Mouse (Mus musculus) megakaryocyte, embryonic 14.5 days (primary cell): ENCODE results near the gene Carmil2.

Experiments
- FLI1 ChIP-seq: IDR thresholded peaks from 2 replicates; pipeline ENCODE4 v1.6.1; 2012; ENCODE audit warnings: low read length, inconsistent platforms, mixed read lengths
- GATA1 ChIP-seq: IDR thresholded peaks from 3 replicates; pipeline ENCODE4 v1.6.1; 2012; ENCODE audit warnings: mixed read lengths, low read length, inconsistent platforms, borderline replicate concordance

DNA sequence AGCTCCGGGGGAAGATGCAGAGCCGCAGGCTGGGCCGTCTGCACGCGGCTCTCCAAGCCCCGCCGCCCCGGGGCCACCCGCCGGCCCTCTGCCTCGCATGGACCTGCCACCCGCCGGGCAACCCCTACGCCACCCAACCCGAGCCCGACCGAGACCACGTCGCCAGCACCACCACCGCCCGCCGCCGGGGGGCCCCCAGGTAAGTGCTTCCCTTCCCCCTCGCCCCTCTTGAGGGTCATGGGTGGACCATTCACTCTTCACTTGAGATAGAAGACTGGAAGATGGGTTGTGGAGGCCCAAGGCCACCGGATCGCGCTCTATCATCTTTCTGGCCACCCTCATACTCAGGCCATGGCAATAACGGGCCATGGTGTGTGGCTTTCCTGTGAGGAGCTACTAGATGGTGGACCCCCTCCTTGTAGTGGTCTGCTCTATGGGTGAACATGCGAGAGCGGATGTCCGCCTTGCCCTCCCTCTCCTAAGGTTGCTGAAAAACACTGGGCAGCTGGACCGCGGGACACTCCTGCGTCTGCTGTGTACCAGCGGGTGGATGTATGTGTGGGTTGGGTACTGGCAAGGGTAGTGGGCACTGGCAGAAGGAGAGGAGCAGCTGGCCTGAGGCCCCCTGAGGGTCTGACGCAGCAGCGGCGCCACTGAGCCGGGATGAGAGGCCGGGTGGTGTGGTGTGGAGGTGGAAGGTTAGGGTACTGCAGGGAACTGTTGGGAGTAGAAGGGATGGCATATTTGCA lies 8.2 kb downstream of the Carmil2 start:
- no peak for TF ChIP-seq GATA1
- no peak for TF ChIP-seq FLI1
